8 mouse cellular contexts compared by ENCODE assay signal in the genomic region with DNA sequence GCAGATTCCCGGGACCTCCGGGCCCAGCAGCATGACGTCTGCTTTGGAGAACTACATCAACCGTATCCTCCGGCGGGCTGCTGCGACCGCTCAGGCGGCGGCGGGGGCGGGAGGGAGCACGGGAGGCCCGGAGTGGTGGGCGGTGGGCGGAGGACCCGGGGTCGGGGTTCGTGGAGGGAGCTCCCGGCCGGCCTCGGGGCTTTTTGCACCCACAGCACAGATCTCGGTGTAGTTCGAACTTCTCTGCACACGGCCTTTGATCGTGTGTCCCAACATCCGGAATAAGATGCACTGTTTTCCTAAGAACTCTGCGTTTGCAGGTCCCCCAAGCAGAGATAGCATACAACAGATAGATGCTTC. TPM values are rescaled to one million over a fixed set of nuclear protein-coding genes. Genes with fewer than 3 reads are reported as not detected.
DNase-seq lines count a peak whose midpoint lies in the region; ATAC-seq and TF ChIP-seq lines count a peak whose summit lies in the region.

No protein-coding gene starts in this region.

- ATAC-seq in forebrain, embryonic 15.5 days (replicated peaks) = no peak
- ATAC-seq in liver, postnatal 0 days = peak; percentile 68

- H3K27ac ChIP-seq in heart, embryonic 10.5 days = peak overlapping the region; percentile 99
- peak overlapping the region; percentile 96 for H3K27ac ChIP-seq in forebrain, embryonic 15.5 days (replicated peaks)
- peak overlapping the region; percentile 98 for H3K27ac ChIP-seq in liver, postnatal 0 days (ENCODE audit: low read depth)

- DNase-seq in heart, embryonic 10.5 days (ENCODE audit: low spot score) = no peak
- no peak for DNase-seq in heart, adult 9 months (ENCODE audit: low spot score in 2 of 2)
- DNase-seq in liver, postnatal 0 days = no peak
- DNase-seq in urinary bladder, postnatal 36 days (ENCODE audit: low spot score in 2 of 2) = no peak
- no peak for DNase-seq in adipocyte (ENCODE audit: low spot score)
- no peak for DNase-seq in yolk sac, embryonic 10.5 days (ENCODE audit: low spot score)

- H3K4me3 ChIP-seq in heart, embryonic 10.5 days = peak overlapping the region; percentile 96
- peak overlapping the region; percentile 83 for H3K4me3 ChIP-seq in E14TG2a.4 (replicated peaks; ENCODE audit: low read length)
- peak overlapping the region; percentile 96 for H3K4me3 ChIP-seq in forebrain, embryonic 15.5 days
- H3K4me3 ChIP-seq in liver, postnatal 0 days (ENCODE audit: low read depth, low read length) = peak overlapping the region; percentile 78

- no peak for TF ChIP-seq CTCF in E14TG2a.4 (conservative IDR thresholded peaks at IDR 0.05; ENCODE audit: low read length)
- no peak for TF ChIP-seq CTCF in liver, postnatal 0 days (IDR thresholded peaks at IDR 0.05; ENCODE audit: low read depth)

- H3K27me3 ChIP-seq in heart, embryonic 10.5 days (ENCODE audit: insufficient read depth, poor library complexity, severe bottlenecking) = no peaks in the 10 kb centered on the region
- no peaks in the 10 kb centered on the region for H3K27me3 ChIP-seq in E14TG2a.4 (ENCODE audit: insufficient read depth, low read length)
- no peaks in the 10 kb centered on the region for H3K27me3 ChIP-seq in forebrain, embryonic 15.5 days
- H3K27me3 ChIP-seq in liver, postnatal 0 days (ENCODE audit: insufficient read depth, low read length) = no peaks in the 10 kb centered on the region

- H3K36me3 ChIP-seq in heart, embryonic 10.5 days = peaks cover 22% of the 10 kb centered on the region
- peaks cover 36% of the 10 kb centered on the region for H3K36me3 ChIP-seq in E14TG2a.4 (ENCODE audit: insufficient read depth, low read length)
- peaks cover 16% of the 10 kb centered on the region for H3K36me3 ChIP-seq in forebrain, embryonic 15.5 days
- H3K36me3 ChIP-seq in liver, postnatal 0 days (replicated peaks; ENCODE audit: insufficient read depth, low read length) = peaks cover 20% of the 10 kb centered on the region

- H3K9ac ChIP-seq in forebrain, embryonic 15.5 days (replicated peaks) = peak overlapping the region; percentile 96
- peak overlapping the region; percentile 91 for H3K9ac ChIP-seq in liver, postnatal 0 days (replicated peaks)

- peak overlapping the region; percentile 54 for H3K4me2 ChIP-seq in forebrain, embryonic 15.5 days (replicated peaks)
- H3K4me2 ChIP-seq in liver, postnatal 0 days (ENCODE audit: low read depth, low read length) = peak overlapping the region; percentile 88

- H3K9me3 ChIP-seq in heart, embryonic 10.5 days = no peaks in the 10 kb centered on the region
- H3K9me3 ChIP-seq in E14TG2a.4 (ENCODE audit: low read length) = no peaks in the 10 kb centered on the region
- H3K9me3 ChIP-seq in forebrain, embryonic 15.5 days = no peaks in the 10 kb centered on the region
- no peaks in the 10 kb centered on the region for H3K9me3 ChIP-seq in liver, postnatal 0 days (ENCODE audit: low read length)

- peaks cover 6% of the 10 kb centered on the region; the same call in 1 of the 2 replicates for H3K4me1 ChIP-seq in heart, embryonic 10.5 days
- H3K4me1 ChIP-seq in E14TG2a.4 (replicated peaks; ENCODE audit: low read depth, low read length) = peaks cover 12% of the 10 kb centered on the region
- peaks cover 26% of the 10 kb centered on the region for H3K4me1 ChIP-seq in forebrain, embryonic 15.5 days
- peaks cover 11% of the 10 kb centered on the region for H3K4me1 ChIP-seq in liver, postnatal 0 days (ENCODE audit: insufficient read depth)

- 1% methylated on average over 28 of the region's 28 CpGs for WGBS in heart, embryonic 10.5 days
- 0% methylated on average over 28 of the region's 28 CpGs for WGBS in forebrain, embryonic 15.5 days
- under 1% methylated on average over 28 of the region's 28 CpGs for WGBS in liver, postnatal 0 days (ENCODE audit: insufficient replicate concordance)

- no peak for TF ChIP-seq EP300 in liver, postnatal 0 days (IDR thresholded peaks at IDR 0.05; ENCODE audit: low read depth)

RNA-seq across cellular contexts. Expression of a gene that starts 0.3 kb away (rescaled TPM):
- 144 and 166 TPM in 2 replicates for polyA plus RNA-seq in heart, embryonic 10.5 days (2016; fragmentation: Nextera tagmentation; extraction: Ambion mirVana)
- 184 and 191 TPM in 2 replicates for polyA plus RNA-seq in forebrain, embryonic 15.5 days (2015; fragmentation: Nextera tagmentation; extraction: Ambion mirVana)
- polyA plus RNA-seq in liver, postnatal 0 days (2015; fragmentation: Nextera tagmentation; extraction: Ambion mirVana) = 66.5 and 67.9 TPM in 2 replicates

RNA-seq across cellular contexts. Expression of a gene that starts 17.4 kb away (rescaled TPM):
- polyA plus RNA-seq in heart, embryonic 10.5 days (2016; fragmentation: Nextera tagmentation; extraction: Ambion mirVana) = 0.25 and 0.33 TPM in 2 replicates
- 0.15 and 0.24 TPM in 2 replicates for polyA plus RNA-seq in forebrain, embryonic 15.5 days (2015; fragmentation: Nextera tagmentation; extraction: Ambion mirVana)
- not detected in 2 replicates for polyA plus RNA-seq in liver, postnatal 0 days (2015; fragmentation: Nextera tagmentation; extraction: Ambion mirVana)
